In the genomic region with DNA sequence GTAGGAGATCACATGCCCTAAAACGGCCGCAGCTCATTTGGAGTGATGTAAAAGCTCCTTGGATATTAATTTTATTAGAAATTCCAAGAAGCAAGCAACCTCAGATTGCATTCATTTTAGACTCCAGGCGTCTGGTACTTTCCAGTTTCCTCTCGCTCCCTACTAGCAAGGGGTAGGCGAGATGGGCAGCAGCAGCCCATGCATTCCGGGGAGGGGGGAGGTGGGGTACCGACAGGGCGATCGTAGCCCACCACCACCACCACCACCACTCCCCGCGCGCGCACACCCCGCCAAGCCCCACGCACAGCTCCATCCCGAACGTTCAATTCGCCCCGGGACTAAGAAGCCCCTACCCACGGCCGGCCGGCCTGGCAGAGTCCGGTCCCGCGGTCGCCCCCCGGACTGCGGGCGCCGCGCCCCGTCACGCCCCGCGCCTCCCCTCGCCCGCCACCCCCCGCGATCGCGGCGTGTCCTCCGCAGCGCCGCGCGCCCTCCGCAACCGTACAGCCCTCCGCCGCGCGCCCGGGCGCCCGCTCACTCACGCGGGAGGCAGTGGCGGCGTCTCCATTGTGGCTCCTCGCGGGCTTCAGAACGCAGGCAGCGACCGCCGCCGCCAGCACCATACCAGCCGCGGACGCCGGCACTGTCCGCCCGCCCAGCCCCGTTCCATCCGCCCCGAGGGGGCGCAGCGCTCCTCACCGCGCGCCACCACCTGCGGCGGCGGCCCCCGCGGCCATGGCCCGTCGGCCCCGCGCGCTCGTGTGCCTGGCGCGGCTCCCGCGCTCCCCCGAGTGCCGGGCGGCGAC, we compare ENCODE assay signal across 7 mouse cellular contexts. TPM values are rescaled to one million over a fixed set of nuclear protein-coding genes. Genes with fewer than 3 reads are reported as not detected.
DNase-seq lines count a peak whose midpoint lies in the region; ATAC-seq and TF ChIP-seq lines count a peak whose summit lies in the region.

No protein-coding gene starts in this region.

- no peaks in the 10 kb centered on the region for H3K27me3 ChIP-seq in lung, embryonic 15.5 days
- no peaks in the 10 kb centered on the region for H3K27me3 ChIP-seq in embryonic facial prominence, embryonic 12.5 days
- H3K27me3 ChIP-seq in hindbrain, postnatal 0 days (ENCODE audit: insufficient read depth, low read length): no peaks in the 10 kb centered on the region
- H3K27me3 ChIP-seq in midbrain, embryonic 12.5 days: no peaks in the 10 kb centered on the region

- ATAC-seq in lung, embryonic 15.5 days (ENCODE audit: borderline replicate concordance, extremely low read depth, low FRiP score, low TSS enrichment): peak; percentile 79
- peak; percentile 2 for ATAC-seq in activated CD4-positive, CD25-positive, alpha-beta regulatory T cell, adult 4 months
- peak; percentile 77 for ATAC-seq in embryonic facial prominence, embryonic 12.5 days (ENCODE audit: insufficient number of reproducible peaks, insufficient read depth, low FRiP score, low TSS enrichment)
- ATAC-seq in hindbrain, postnatal 0 days: peak; percentile 79
- peak; percentile 87 for ATAC-seq in midbrain, embryonic 12.5 days (ENCODE audit: low FRiP score, low read depth)

- H3K4me3 ChIP-seq in lung, embryonic 15.5 days: peak overlapping the region; percentile 89
- peak overlapping the region; percentile 91 for H3K4me3 ChIP-seq in embryonic facial prominence, embryonic 12.5 days
- H3K4me3 ChIP-seq in hindbrain, postnatal 0 days (ENCODE audit: low read length): peak overlapping the region; percentile 92
- peak overlapping the region; percentile 86 for H3K4me3 ChIP-seq in midbrain, embryonic 12.5 days

- no peak for TF ChIP-seq CTCF in hindbrain, postnatal 0 days (IDR thresholded peaks at IDR 0.05; ENCODE audit: low read depth)

- WGBS in lung, embryonic 15.5 days: under 1% methylated on average over 77 of the region's 100 CpGs
- WGBS in embryonic facial prominence, embryonic 12.5 days: under 1% methylated on average over 56 of the region's 100 CpGs
- under 1% methylated on average over 59 of the region's 100 CpGs for WGBS in hindbrain, postnatal 0 days
- under 1% methylated on average over 75 of the region's 100 CpGs for WGBS in midbrain, embryonic 12.5 days

- peaks cover 18% of the 10 kb centered on the region for H3K4me1 ChIP-seq in lung, embryonic 15.5 days
- peaks cover 12% of the 10 kb centered on the region for H3K4me1 ChIP-seq in embryonic facial prominence, embryonic 12.5 days
- peaks cover 15% of the 10 kb centered on the region for H3K4me1 ChIP-seq in hindbrain, postnatal 0 days (ENCODE audit: insufficient read depth, low read length)
- peaks cover 19% of the 10 kb centered on the region for H3K4me1 ChIP-seq in midbrain, embryonic 12.5 days

- H3K36me3 ChIP-seq in lung, embryonic 15.5 days: no peaks in the 10 kb centered on the region
- no peaks in the 10 kb centered on the region for H3K36me3 ChIP-seq in embryonic facial prominence, embryonic 12.5 days
- H3K36me3 ChIP-seq in hindbrain, postnatal 0 days (ENCODE audit: insufficient read depth, low read length): no peaks in the 10 kb centered on the region
- no peaks in the 10 kb centered on the region for H3K36me3 ChIP-seq in midbrain, embryonic 12.5 days

- peak overlapping the region; percentile 78 for H3K9ac ChIP-seq in lung, embryonic 15.5 days
- H3K9ac ChIP-seq in embryonic facial prominence, embryonic 12.5 days: peak overlapping the region; percentile 79
- H3K9ac ChIP-seq in hindbrain, postnatal 0 days (replicated peaks; ENCODE audit: low read length): peak overlapping the region; percentile 92
- peak overlapping the region; percentile 93 for H3K9ac ChIP-seq in midbrain, embryonic 12.5 days (replicated peaks)

- no peaks in the 10 kb centered on the region for H3K9me3 ChIP-seq in lung, embryonic 15.5 days
- no peaks in the 10 kb centered on the region for H3K9me3 ChIP-seq in embryonic facial prominence, embryonic 12.5 days
- no peaks in the 10 kb centered on the region for H3K9me3 ChIP-seq in hindbrain, postnatal 0 days (ENCODE audit: low read length)
- no peaks in the 10 kb centered on the region for H3K9me3 ChIP-seq in midbrain, embryonic 12.5 days

- H3K4me2 ChIP-seq in lung, embryonic 15.5 days: peak overlapping the region; percentile 87
- peak overlapping the region; percentile 79 for H3K4me2 ChIP-seq in embryonic facial prominence, embryonic 12.5 days (replicated peaks)
- peak overlapping the region; percentile 81 for H3K4me2 ChIP-seq in hindbrain, postnatal 0 days (ENCODE audit: low read depth, low read length)
- peak overlapping the region; percentile 65 for H3K4me2 ChIP-seq in midbrain, embryonic 12.5 days (replicated peaks)

- DNase-seq in lung, postnatal 25 days (ENCODE audit: low spot score): no peak
- peak; percentile 51 for DNase-seq in hindbrain, postnatal 0 days (ENCODE audit: low spot score)
- peak; percentile 67 for DNase-seq in thymus, postnatal 14 days

- H3K27ac ChIP-seq in lung, embryonic 15.5 days: peak overlapping the region; percentile 71
- peak overlapping the region; percentile 79 for H3K27ac ChIP-seq in embryonic facial prominence, embryonic 12.5 days
- peak overlapping the region; percentile 90 for H3K27ac ChIP-seq in hindbrain, postnatal 0 days
- peak overlapping the region; percentile 88 for H3K27ac ChIP-seq in midbrain, embryonic 12.5 days (replicated peaks)

RNA-seq across cellular contexts. Expression of gene Klhl2, which starts 0.5 kb away (rescaled TPM):
- polyA plus RNA-seq in lung, embryonic 15.5 days (2015; fragmentation: Nextera tagmentation; extraction: Ambion mirVana): 15.4 and 16.0 TPM in 2 replicates
- 1 to 10 TPM; 4.6 to 6.3 TPM for polyA plus RNA-seq in activated CD4-positive, CD25-positive, alpha-beta regulatory T cell, adult 4 months (2017; shearing (Covaris generic))
- polyA plus RNA-seq in embryonic facial prominence, embryonic 12.5 days (2016; fragmentation: Nextera tagmentation; extraction: Ambion mirVana): 11.9 and 13.6 TPM in 2 replicates
- 35.0 and 41.0 TPM in 2 replicates for total RNA-seq in hindbrain, postnatal 0 days (2014; rRNA removed)
- 26.3 and 27.4 TPM in 2 replicates for polyA plus RNA-seq in hindbrain, postnatal 0 days (2015; fragmentation: Nextera tagmentation; extraction: Ambion mirVana)
- 24.3 and 32.1 TPM in 2 replicates for polyA plus RNA-seq in midbrain, embryonic 12.5 days (2016; fragmentation: Nextera tagmentation; extraction: Ambion mirVana)

Comparison
In these comparisons a context has a peak if more than half of its experiments do, and no peak if none do; other contexts are left out.
1. ATAC-seq: peak in every context shown above with its lines; median percentile 87 in midbrain, embryonic 12.5 days; 79 in lung, embryonic 15.5 days; 79 in hindbrain, postnatal 0 days; 77 in embryonic facial prominence, embryonic 12.5 days; 2 in activated CD4-positive, CD25-positive, alpha-beta regulatory T cell, adult 4 months.